Mouse (Mus musculus) kidney, adult 2 months (tissue): ENCODE data around the gene Psmg4.

Source experiments
- CTCF ChIP-seq: fragments of 200-500 bp; conservative IDR thresholded peaks from 2 replicates; pipeline ENCODE4 v1.5.1; 2011; ENCODE audit warnings: low read depth, mild to moderate bottlenecking, control low read depth, low read length, moderate library complexity, mixed read lengths; ENCODE audit not compliant: insufficient read depth, insufficient read length
- POLR2A ChIP-seq: fragments of 200-500 bp; IDR thresholded peaks from one replicate; pipeline ENCODE4 v1.6.1; 2011; ENCODE audit warnings: low read depth, low read length, control low read depth

GRCm38 (mm10) chr13:34130226-34130731 is 32.5 kb upstream of the Psmg4 start, which contains the start of gene Tubb2b:
- no peak for TF ChIP-seq POLR2A
- no peak for TF ChIP-seq CTCF
